Mouse (Mus musculus): Measurements from ENCODE around the gene Kmt2e.

Kmt2e gene

GRCm38 (mm10) chr5:23410718-23411101, 23.5 kb upstream of the Kmt2e start:
- no peak for DNase-seq

DNA sequence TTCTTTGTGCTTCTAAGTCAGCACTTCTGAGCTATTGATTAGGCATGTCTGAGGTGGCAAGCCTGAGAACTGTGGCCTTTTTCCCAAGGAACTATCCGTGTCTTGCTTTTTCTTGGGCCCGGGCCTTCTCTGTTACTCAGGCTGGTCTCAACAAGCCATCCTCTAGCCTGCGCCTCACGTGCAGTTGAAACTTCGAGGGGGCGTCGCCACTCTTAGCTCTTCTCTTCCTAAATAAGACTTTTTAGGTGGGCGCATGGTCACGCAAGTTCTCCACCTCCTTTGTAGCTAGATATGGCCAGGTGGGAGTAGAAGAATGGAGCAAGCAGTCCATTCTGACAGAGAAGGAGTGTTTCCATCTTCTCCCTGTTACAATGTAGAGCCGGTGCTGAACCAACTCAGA, 22.6 kb upstream of the Kmt2e start:
- DNase-seq: no peak

DNA sequence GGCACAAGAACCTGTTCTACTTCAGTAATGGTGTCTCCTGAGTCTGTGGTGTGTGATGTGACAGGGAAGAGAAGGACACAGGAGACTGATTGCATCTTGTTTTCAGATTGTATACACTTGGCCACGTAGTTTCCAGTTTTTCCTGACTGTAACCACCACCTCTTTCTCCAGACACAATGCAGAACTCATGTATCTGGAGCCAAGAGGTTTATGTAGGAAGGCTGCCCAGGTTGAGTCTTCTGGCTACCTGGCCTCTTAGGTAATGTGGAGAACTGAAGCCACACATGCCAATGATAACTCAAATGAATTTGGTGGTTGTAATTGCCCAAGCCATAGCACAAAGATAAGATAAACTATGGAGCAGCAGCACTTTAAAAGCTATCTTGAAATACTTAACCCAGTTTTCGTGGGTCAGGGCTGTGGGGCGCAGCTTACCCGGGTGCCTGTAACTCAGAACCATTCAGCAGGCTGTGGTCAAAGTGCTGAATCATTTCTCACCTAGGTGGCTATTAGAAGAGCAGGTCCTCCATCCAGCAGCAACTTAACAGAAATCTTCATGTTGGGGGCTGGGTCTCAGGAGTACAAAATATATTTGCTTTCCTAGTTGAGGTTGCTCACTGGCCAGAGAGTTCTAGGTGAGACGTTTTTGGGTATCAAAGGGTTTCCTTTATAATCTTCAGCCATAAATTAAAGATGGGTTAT, 21.8 kb upstream of the Kmt2e start:
- no peak for DNase-seq

- DNase-seq: no peak
Measured at GRCm38 (mm10) chr5:23413058-23413457, 21.2 kb upstream of the Kmt2e start.

GRCm38 (mm10) chr5:23413575-23414470, 20.4 kb upstream of the Kmt2e start:
- DNase-seq: peak; percentile 71

GRCm38 (mm10) chr5:23414490-23415126, 19.6 kb upstream of the Kmt2e start:
- DNase-seq: no peak

DNA sequence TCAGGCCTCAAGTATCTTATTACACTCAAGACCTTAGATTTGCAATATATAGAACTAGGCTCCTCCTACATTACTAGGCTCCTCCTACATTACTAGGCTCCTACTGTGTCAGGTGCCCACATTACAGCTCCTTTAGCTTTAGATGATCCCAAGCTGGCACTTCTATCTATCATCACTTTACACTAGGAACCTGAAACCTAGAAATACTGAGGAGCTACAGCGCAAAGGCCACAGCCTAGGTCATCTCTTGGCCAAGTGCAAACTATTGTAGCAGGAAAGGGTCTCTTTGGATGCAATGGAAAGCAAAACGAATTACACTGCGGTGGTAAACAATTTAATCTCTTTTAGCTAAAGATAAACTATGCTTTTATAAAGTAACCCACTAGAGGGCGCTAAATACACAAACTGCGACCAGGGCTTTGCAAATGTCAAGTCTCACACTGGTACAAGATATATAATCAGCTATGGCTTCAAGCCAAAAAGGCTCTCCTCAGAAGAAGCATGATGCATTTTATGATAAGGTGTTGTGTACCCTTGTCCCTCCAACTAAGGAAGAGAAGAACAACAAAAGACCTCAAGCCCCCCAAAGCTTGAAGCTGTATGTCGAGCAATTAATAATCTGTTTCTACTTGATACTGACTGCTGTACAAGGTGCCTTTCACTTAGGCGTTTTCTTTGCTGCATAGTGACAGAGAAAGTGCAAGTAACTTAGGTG, 18.5 kb upstream of the Kmt2e start:
- peak; percentile 79 for DNase-seq

DNA sequence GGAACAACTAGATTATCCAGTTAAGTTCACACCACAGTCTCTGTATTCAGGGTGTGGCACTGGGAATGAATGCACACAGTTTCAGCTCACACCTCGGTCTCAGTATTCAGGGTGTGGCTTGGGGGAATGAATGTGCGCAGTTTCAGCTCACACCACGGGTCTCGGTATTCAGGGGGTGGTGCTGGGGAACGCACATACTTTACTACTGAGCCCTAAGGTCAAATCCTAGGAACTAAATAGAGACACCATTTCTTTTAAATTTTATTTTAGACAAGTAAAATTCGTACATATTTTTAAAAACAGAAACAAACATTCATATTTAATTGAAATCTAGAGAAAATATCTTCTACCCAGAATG, 18.0 kb upstream of the Kmt2e start:
- no peak for DNase-seq

GRCm38 (mm10) chr5:23417716-23418115, 16.5 kb upstream of the Kmt2e start:
- no peak for DNase-seq

DNA sequence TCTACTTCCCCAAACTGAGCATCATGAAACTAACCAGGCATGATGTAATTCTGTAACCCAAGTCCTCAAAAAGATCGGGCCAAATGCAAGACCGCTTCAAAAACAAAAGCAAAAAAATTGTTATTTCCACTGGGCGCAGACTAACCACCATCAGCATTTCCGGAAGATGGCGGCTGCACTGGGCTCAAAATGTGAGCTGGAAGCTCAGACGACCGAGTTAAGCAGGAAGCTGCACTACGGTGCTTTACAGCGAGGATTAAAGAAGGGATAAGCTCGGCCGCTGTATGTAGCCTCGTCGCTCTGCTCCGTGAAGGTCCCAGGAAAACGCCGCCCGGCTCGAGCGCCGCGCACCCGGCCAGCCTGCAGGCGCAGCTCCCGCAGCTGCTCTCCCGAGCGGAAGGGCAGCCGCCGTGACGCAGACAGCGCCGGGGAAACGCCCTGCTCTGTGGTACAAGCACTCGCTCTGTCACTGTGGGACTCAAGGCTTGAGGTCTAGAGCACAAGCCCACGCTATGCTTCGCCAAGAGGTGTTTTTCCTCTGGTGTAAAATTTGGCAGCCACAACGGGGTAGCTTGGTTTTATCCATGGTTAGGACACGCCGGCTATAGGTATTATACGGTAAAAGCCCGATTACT, 16.0 kb upstream of the Kmt2e start:
- DNase-seq: peak; percentile 87

GRCm38 (mm10) chr5:23418797-23419595, 15.2 kb upstream of the Kmt2e start:
- peak; percentile 47 for DNase-seq

GRCm38 (mm10) chr5:23419616-23420170, 14.5 kb upstream of the Kmt2e start:
- no peak for DNase-seq

- DNase-seq: no peak
Measured at GRCm38 (mm10) chr5:23420410-23420809, 13.8 kb upstream of the Kmt2e start.

- no peak for DNase-seq
Measured at GRCm38 (mm10) chr5:23421440-23421839, 12.8 kb upstream of the Kmt2e start.

- DNase-seq: no peak
Measured at GRCm38 (mm10) chr5:23423036-23423435, 11.2 kb upstream of the Kmt2e start.

DNA sequence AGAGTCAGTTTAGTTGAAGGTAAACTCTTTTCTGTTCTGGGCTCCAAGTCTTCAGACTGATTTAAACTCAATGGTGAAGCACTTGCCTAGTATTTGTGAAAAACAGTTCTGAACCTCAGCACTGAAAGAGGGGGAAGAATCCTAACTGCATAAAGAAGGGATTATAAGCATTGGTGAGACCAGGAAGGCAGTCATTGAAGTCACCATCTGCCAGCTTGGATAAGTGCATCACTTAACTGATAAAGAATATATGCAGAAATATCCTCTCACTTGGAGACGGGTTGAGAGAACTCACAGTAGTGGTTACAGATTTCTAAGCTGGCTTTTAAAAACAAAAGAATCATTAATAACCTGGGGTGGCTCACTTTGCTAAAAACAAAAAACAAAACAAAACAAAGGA, 6.7 kb upstream of the Kmt2e start:
- no peak for DNase-seq

DNA sequence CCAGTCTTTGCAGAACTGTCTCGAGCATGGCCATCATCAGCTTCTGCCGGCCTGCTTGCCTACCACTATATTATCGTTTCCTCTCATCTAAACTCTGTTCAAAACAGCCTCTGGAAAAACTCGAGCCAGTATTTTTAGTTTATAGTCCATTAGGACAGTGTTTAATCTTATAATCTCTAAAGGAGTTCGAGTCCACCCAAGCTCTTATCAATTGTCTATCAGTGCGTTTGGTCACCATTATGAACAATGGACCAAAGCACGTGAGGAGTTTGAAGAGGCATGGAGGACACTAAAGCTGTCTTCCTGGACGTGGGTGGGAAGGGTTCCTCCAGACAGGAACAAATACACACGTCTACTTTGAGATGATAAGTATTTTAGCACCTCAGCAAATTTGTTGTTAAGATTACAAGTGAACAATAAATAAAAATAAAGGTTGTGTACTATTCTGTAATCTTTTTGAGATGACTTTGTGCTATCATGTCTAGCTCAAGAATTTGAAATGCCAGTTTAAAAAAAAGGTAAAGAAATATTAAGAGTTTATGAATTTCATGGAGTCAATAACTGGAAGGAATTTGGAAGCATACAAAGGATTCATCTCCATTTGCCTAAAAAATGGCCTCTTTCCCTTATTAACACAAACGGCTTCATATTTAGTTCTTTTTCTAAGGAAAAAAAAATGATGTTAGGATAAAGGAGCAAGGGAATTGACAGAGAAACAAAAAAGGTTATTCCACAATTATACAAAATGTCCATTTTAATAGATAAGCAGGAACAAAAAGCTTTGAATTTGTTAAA, 3.0 kb upstream of the Kmt2e start:
- DNase-seq: no peak

GRCm38 (mm10) chr5:23431948-23432707, 2.1 kb upstream of the Kmt2e start:
- no peak for DNase-seq

DNA sequence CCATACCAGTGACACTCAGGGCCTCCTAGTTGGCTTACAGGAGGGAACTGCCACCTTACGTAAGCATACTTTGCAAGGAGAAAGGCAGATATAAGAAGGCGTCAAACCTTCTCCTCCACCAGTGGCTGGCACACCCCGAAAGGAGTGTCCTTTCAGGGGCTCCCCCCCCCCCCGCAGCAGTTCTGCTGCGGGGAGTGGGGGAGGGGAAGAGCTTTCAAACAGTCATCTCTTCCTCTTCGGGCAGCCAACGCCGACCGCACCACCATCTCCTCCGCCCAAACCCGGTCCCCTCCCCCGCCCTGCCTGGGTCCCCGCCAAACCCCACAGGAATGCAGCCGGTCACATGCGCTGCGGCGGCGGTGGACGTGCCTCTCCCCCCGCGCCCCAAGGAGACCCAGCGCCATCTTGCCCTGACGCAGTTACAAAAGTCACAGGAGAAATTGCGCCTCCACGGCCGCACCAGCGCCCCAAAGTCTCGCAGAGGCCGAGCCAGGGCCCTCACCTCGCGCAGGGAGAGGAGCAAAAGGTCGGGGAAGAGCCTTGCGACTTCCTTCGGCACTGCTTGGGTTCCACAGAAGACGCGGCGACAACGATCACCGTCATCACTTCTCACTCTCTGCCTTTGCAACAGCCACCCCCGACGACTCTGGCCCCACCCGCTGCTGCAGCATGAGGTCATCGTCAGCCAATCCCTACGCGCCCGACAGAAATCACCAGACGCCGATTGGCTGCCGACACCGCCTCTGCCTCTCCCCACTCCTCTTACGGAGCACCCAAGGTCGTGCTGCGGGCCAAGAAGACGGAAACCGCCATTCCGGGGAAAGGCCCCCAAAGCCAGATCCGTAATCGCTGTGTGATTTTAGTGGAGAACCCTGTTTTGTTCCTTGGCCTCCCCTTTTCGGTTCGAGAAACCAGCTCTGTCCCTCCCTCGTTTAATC, 1.3 kb upstream of the Kmt2e start:
- DNase-seq: peak; percentile 96

Data from embryo, embryonic 11 days (tissue).